Mouse (Mus musculus) hindbrain, embryonic 14.5 days (tissue): ENCODE data around the gene Hoxb1. TPM values are rescaled to one million over a fixed set of nuclear protein-coding genes. Genes with fewer than 3 reads are reported as not detected.

Experiments used
- ATAC-seq: fragments of 200-750 bp; cut with Nextera tagmentation; 2 replicates; pipeline ENCODE4 v1.8.0; 2017; ENCODE audit warnings: moderate number of reproducible peaks, mild to moderate bottlenecking, moderate TSS enrichment, moderate library complexity; ENCODE audit not compliant: low FRiP score
- DNase-seq: peaks from one replicate; pipeline ENCODE4 v3.0.0-alpha.2; 2015; ENCODE audit warnings: low spot score
- H3K27ac ChIP-seq: fragments of 300-500 bp; sonication (generic); 2 replicates; pipeline ENCODE4 v1.5.1; 2014; ENCODE audit warnings: mild to moderate bottlenecking, moderate library complexity
- H3K27me3 ChIP-seq: fragments of 300-500 bp; sonication (generic); 2 replicates; pipeline ENCODE4 v1.6.1; 2014; ENCODE audit warnings: mild to moderate bottlenecking, low read length, mixed read lengths; ENCODE audit not compliant: control insufficient read depth, insufficient read depth
- H3K36me3 ChIP-seq: fragments of 300-500 bp; sonication (generic); replicated peaks from 2 replicates; pipeline ENCODE4 v1.6.1; 2014; ENCODE audit not compliant: control insufficient read depth, insufficient read depth
- H3K4me1 ChIP-seq: fragments of 300-500 bp; sonication (generic); replicated peaks from 2 replicates; pipeline ENCODE4 v1.6.1; 2014; ENCODE audit warnings: antibody characterized with exemption, low read length, mixed read lengths; ENCODE audit not compliant: control insufficient read depth, insufficient read depth
- H3K4me2 ChIP-seq: fragments of 300-500 bp; sonication (generic); replicated peaks from 2 replicates; pipeline ENCODE4 v1.6.1; 2014; ENCODE audit warnings: mild to moderate bottlenecking, moderate library complexity
- H3K4me3 ChIP-seq: fragments of 300-500 bp; sonication (generic); replicated peaks from 2 replicates; pipeline ENCODE4 v1.5.1; 2014; ENCODE audit warnings: mild to moderate bottlenecking, low read length
- H3K9ac ChIP-seq: fragments of 300-500 bp; sonication (generic); 2 replicates; pipeline ENCODE4 v1.6.1; 2014
- H3K9me3 ChIP-seq: fragments of 300-500 bp; sonication (generic); 2 replicates; pipeline ENCODE4 v1.6.1; 2016; ENCODE audit warnings: low read length; ENCODE audit not compliant: control insufficient read depth
- WGBS: fragments of 180-500 bp; shearing (Covaris S2); extraction: QIAGEN DNeasy Blood & Tissue Kit; methylation state at CpG from one replicate; pipeline ENCODE4 v1.1.7; 2014; 5-methylcytosine and 5-hydroxymethylcytosine counted together
- polyA plus RNA-seq: library from polyadenylated mRNA; unstranded; fragments of >200 nt; fragmentation: Nextera tagmentation; extraction: Ambion mirVana; gene quantifications from 2 replicates; pipeline ENCODE4 v1.2.1, GENCODE M21; 2014

The Hoxb1 gene
- polyA plus RNA-seq, 1 experiment from 2014 or later = 0.33 TPM

GRCm38 (mm10) chr11:96347717-96348116 lies 17.8 kb upstream of the Hoxb1 start:
- 0 out of 2 replicates have a peak, but pooled peaks cover 5% of the 10 kb centered on the region for H3K36me3 ChIP-seq
- WGBS = 7% methylated on average over 4 of the region's 4 CpGs
- peaks cover 64% of the 10 kb centered on the region for H3K27me3 ChIP-seq
- no peak overlapping the region; the same call in 1 of the 2 replicates for H3K4me3 ChIP-seq
- H3K9ac ChIP-seq = peak overlapping the region; percentile 55
- H3K4me1 ChIP-seq = peaks cover 49% of the 10 kb centered on the region
- H3K9me3 ChIP-seq = no peaks in the 10 kb centered on the region
- peak; percentile 36 for DNase-seq
- no peak for ATAC-seq
- peak overlapping the region; percentile 99 for H3K27ac ChIP-seq
- peak overlapping the region; percentile 71 for H3K4me2 ChIP-seq

- Histone ChIP-seq H3K4me3 (peak overlapping the region; percentile 20), H3K4me1 (peaks cover 49% of the 10 kb centered on the region), H3K4me2 (peak overlapping the region; percentile 71), H3K27ac (peak overlapping the region; percentile 99), H3K9ac (peak overlapping the region; percentile 55), H3K9me3 (no peaks in the 10 kb centered on the region), H3K36me3 (0 out of 2 replicates have a peak, but pooled peaks cover 11% of the 10 kb centered on the region), H3K27me3 (peaks cover 61% of the 10 kb centered on the region)
- WGBS = 3% methylated on average over 21 of the region's 21 CpGs
- DNase-seq (peak; percentile 67), ATAC-seq (no peak)
Observed at GRCm38 (mm10) chr11:96348141-96348928, 17.2 kb upstream of the Hoxb1 start.

- Histone ChIP-seq H3K9me3 (no peaks in the 10 kb centered on the region), H3K4me3 (peak overlapping the region; percentile 20), H3K27me3 (peaks cover 58% of the 10 kb centered on the region), H3K9ac (peak overlapping the region; percentile 55), H3K27ac (peak overlapping the region; percentile 99), H3K36me3 (0 out of 2 replicates have a peak, but pooled peaks cover 14% of the 10 kb centered on the region), H3K4me2 (peak overlapping the region; percentile 71), H3K4me1 (peaks cover 49% of the 10 kb centered on the region)
- 12% methylated on average over 3 of the region's 3 CpGs for WGBS
- DNase-seq = peak; percentile 26
- no peak for ATAC-seq
Observed at GRCm38 (mm10) chr11:96348988-96349387, 16.6 kb upstream of the Hoxb1 start.

GRCm38 (mm10) chr11:96349491-96350340 lies 15.8 kb upstream of the Hoxb1 start:
- H3K27ac ChIP-seq = peak overlapping the region; percentile 99

GRCm38 (mm10) chr11:96350341-96350624 lies 15.3 kb upstream of the Hoxb1 start, which contains the start of gene Hoxb2:
Gene Hoxb2, plus strand, starts transcription at chr11:96350525.
- Histone ChIP-seq H3K9me3 (no peaks in the 10 kb centered on the region), H3K27ac (peak within 1 kb of the TSS; percentile 99), H3K36me3 (0 out of 2 replicates have a peak, but pooled peaks cover 9% of the 10 kb centered on the region), H3K27me3 (peaks cover 50% of the 10 kb centered on the region), H3K9ac (peak within 1 kb of the TSS; percentile 98), H3K4me2 (peak within 1 kb of the TSS; percentile 71), H3K4me3 (peak within 1 kb of the TSS; percentile 68), H3K4me1 (peaks cover 45% of the 10 kb centered on the region)
- DNase-seq (peak; percentile 48), ATAC-seq (no peak)
- WGBS = 2% methylated on average over 2 of the region's 2 CpGs

More at GRCm38 (mm10) chr11:96349491-96350340, 15.8 kb upstream of the Hoxb1 start:
- Histone ChIP-seq H3K27me3 (peaks cover 55% of the 10 kb centered on the region), H3K9ac (peak overlapping the region; percentile 55), H3K4me2 (peak overlapping the region; percentile 71), H3K4me3 (peak overlapping the region; percentile 20), H3K9me3 (no peaks in the 10 kb centered on the region), H3K4me1 (peaks cover 47% of the 10 kb centered on the region), H3K36me3 (0 out of 2 replicates have a peak, but pooled peaks cover 9% of the 10 kb centered on the region)
- peak; percentile 54 for DNase-seq
- 2% methylated on average over 14 of the region's 14 CpGs for WGBS
- ATAC-seq = no peak

- Histone ChIP-seq H3K27ac (peak overlapping the region; percentile 99), H3K27me3 (peaks cover 49% of the 10 kb centered on the region), H3K4me1 (peaks cover 43% of the 10 kb centered on the region), H3K36me3 (0 out of 2 replicates have a peak, but pooled peaks cover 9% of the 10 kb centered on the region), H3K9ac (peak overlapping the region; percentile 98), H3K4me2 (peak overlapping the region; percentile 71), H3K9me3 (no peaks in the 10 kb centered on the region), H3K4me3 (peak overlapping the region; percentile 68)
- 7% methylated on average over 2 of the region's 2 CpGs for WGBS
- ATAC-seq (no peak), DNase-seq (peak; percentile 25)
Observed at GRCm38 (mm10) chr11:96350791-96351190, 14.8 kb upstream of the Hoxb1 start.

- peak; percentile 52; the same call in 1 of the 2 replicates for ATAC-seq
- Histone ChIP-seq H3K4me2 (peak overlapping the region; percentile 71), H3K4me1 (peaks cover 38% of the 10 kb centered on the region), H3K27me3 (peaks cover 49% of the 10 kb centered on the region), H3K36me3 (0 out of 2 replicates have a peak, but pooled peaks cover 9% of the 10 kb centered on the region), H3K4me3 (peak overlapping the region; percentile 68), H3K9me3 (no peaks in the 10 kb centered on the region), H3K27ac (peak overlapping the region; percentile 99), H3K9ac (peak overlapping the region; percentile 98)
- WGBS = 4% methylated on average over 11 of the region's 11 CpGs
- DNase-seq = peak; percentile 73
Observed at GRCm38 (mm10) chr11:96351312-96351711, 14.2 kb upstream of the Hoxb1 start.

- H3K36me3 ChIP-seq = 0 out of 2 replicates have a peak, but pooled peaks cover 9% of the 10 kb centered on the region
- DNase-seq = peak; percentile 75
- peak overlapping the region; percentile 68 for H3K4me3 ChIP-seq
- H3K27ac ChIP-seq = peak overlapping the region; percentile 99
- 1% methylated on average over 22 of the region's 22 CpGs for WGBS
- ATAC-seq = peak; percentile 69; the same call in 1 of the 2 replicates
- H3K4me1 ChIP-seq = peaks cover 33% of the 10 kb centered on the region
- peak overlapping the region; percentile 98 for H3K9ac ChIP-seq
- H3K4me2 ChIP-seq = peak overlapping the region; percentile 71
- no peaks in the 10 kb centered on the region for H3K9me3 ChIP-seq
- H3K27me3 ChIP-seq = peaks cover 49% of the 10 kb centered on the region
Observed at GRCm38 (mm10) chr11:96351831-96352230, 13.7 kb upstream of the Hoxb1 start.
